Mouse (Mus musculus) megakaryocyte, embryonic 14.5 days (primary cell): ENCODE data around the gene Psmb8.

ENCODE experiments used
- FLI1 ChIP-seq: IDR thresholded peaks from 2 replicates; pipeline ENCODE4 v1.6.1; 2012; ENCODE audit warnings: low read length, inconsistent platforms, mixed read lengths
- GATA1 ChIP-seq: IDR thresholded peaks from 3 replicates; pipeline ENCODE4 v1.6.1; 2012; ENCODE audit warnings: mixed read lengths, low read length, inconsistent platforms, borderline replicate concordance

GRCm38 (mm10) chr17:34248764-34249163, 51.2 kb downstream of the Psmb8 start:
- no peak for TF ChIP-seq FLI1
- no peak for TF ChIP-seq GATA1
